Mouse (Mus musculus): Measurements from ENCODE around the gene Chrnb4.

Gene Chrnb4

GRCm38 (mm10) chr9:55016926-55017325 is 31.7 kb downstream of the Chrnb4 start:
- no peak for DNase-seq

- DNase-seq, result no peak
Measured at GRCm38 (mm10) chr9:55010588-55011350, 37.8 kb downstream of the Chrnb4 start.

DNA sequence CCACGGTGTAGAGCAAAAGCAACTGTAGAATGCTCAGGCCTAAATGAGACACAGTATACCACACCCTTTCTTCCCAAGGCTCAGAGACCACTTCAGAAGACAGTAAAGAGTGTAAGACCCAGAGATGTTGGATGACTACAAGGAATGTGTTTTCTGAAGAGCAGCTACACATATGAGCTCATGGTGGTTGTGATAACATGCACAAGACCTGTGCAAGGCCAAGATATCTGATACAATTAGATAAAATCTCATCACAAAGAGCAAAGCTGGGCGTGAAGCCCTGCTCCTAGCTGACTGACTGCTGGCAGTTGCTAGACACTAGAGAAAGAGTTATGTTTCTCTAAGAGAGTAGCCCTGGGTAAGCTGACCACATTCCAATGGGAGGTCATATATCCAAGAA is 38.9 kb downstream of the Chrnb4 start:
- no peak for DNase-seq

DNA sequence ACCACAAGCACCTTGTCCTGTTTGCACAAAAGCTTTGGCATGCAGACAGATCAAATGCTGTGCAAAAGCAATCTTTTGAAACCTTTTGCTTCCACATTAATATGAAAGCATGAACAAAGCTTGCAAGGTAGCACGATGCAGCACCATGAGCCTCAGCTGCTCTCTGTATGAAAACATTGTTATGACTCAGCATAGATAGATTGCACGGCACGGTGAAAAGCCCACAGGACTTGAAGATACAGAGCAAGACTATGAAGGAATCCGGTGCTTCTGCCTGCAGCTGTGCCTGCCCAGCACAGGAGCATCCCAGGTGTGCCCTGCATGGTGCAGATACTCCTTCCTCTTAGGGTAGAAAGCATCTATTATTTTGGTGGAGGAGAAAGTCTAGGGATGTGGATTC is 45.0 kb downstream of the Chrnb4 start:
- no peak for DNase-seq

GRCm38 (mm10) chr9:54995645-54996044 is 52.9 kb downstream of the Chrnb4 start:
- DNase-seq, result no peak

GRCm38 (mm10) chr9:54994381-54994780 is 54.2 kb downstream of the Chrnb4 start:
- no peak for DNase-seq

GRCm38 (mm10) chr9:54990362-54990761 is 58.2 kb downstream of the Chrnb4 start:
- DNase-seq, result no peak

GRCm38 (mm10) chr9:54982401-54982800 is 66.2 kb downstream of the Chrnb4 start:
- DNase-seq, result no peak

DNA sequence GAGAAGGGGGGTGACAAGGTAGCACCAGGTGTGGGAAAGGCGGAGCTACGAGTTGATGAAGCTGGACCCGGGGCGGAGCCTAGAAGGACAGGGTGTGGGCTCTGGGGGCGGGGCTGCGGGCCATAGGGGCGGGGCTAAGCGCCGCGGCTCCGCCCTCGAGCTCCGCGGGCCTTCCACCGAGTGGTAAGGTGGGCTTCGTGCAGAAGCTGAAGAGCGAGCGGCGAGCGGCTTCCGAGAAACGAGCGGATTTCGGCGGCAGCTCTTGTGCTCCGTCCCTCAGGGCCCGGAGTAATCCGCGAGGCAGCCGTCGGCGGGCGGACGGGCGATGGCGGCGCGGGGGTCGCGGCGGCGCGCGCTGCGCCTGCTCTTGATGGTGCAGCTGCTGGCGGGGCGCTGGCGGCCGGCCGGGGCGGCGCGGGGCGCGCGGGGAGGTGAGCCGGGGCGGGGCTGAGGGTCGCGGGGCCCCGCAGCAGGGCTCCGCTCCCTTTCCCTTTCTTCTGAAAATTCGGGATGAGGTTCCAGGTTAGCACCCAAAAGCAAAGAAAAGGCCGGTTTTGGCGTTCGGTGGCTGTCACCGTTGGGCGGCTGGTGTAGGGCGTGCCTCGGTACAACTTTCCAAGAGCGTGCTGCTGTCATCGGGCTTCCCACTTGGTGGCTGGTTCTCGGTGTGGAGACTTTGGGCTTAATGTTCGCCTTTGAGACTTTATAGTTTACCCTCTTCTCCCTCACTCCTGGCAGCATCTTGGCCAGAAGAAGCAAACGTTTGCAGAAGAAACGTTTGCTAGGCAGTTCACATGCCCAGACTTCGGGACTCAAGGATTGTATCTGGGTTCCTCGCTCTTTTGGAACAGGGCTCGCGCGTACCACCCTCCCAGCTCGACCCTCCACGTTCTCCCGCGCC is 67.0 kb downstream of the Chrnb4 start:
- no peak for DNase-seq

DNA sequence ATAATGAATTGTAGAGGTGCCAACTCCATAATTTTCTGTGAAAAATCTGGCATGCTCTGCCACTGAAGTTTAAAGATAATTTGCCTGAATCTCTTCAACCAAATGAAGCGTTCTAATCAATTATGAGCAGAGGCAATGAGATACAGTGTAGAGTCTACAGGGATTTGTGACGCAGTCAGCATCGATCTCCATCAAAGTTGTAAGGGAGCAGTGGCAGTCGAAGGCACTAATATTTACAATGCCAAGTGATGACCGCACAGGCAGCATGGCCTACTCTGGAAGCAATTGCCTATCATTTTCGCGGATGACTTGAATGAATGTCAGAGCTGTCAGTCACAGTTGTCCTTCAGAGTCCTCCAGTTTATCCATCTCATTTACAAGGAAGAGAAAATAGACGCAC is 67.9 kb downstream of the Chrnb4 start, which contains the start of gene Chrna5:
TSS of gene Chrna5 (plus strand) at position 207 of the 400 bp plus-strand sequence.
- DNase-seq, result no peak

Measured in kidney, adult 18-20 months (tissue).